Mouse (Mus musculus): ENCODE results near the gene Gna15.

GRCm38 (mm10) chr10:81483983-81484382 is 40.0 kb downstream of the Gna15 start:
- TF ChIP-seq CTCF (IDR thresholded peaks at IDR 0.05; ENCODE audit: borderline replicate concordance, insufficient read depth, low read length) (peak; percentile 36; the same call in 1 of the 2 replicates), POLR2A (IDR thresholded peaks at IDR 0.05; ENCODE audit: low read depth, low read length) (no peak)
